Mouse (Mus musculus): Measurements from ENCODE around the gene Rasgrp3. TPM values are rescaled to one million over a fixed set of nuclear protein-coding genes. Genes with fewer than 3 reads are reported as not detected.

Gene Rasgrp3
- polyA plus RNA-seq, 1 experiment from 2014 or later = 14.7 TPM

- H3K36me3 ChIP-seq = no peaks in the 10 kb centered on the region
- ATAC-seq (ENCODE audit: insufficient number of reproducible peaks, low FRiP score, low TSS enrichment, low read depth) = no peak
- H3K4me1 ChIP-seq = peaks cover 12% of the 10 kb centered on the region
- 82% methylated on average over 2 of the region's 2 CpGs for WGBS
- H3K27me3 ChIP-seq = no peaks in the 10 kb centered on the region
- H3K4me2 ChIP-seq = no peak overlapping the region
- H3K9me3 ChIP-seq = no peaks in the 10 kb centered on the region; the same call in 1 of the 2 replicates
- no peak overlapping the region for H3K27ac ChIP-seq
- H3K9ac ChIP-seq = no peak overlapping the region
- H3K4me3 ChIP-seq = no peak overlapping the region
Observed at GRCm38 (mm10) chr17:75463645-75464044, 27.9 kb downstream of the Rasgrp3 start.

GRCm38 (mm10) chr17:75464331-75464982 lies 28.8 kb downstream of the Rasgrp3 start:
- Histone ChIP-seq H3K4me2 (no peak overlapping the region), H3K36me3 (no peaks in the 10 kb centered on the region), H3K9me3 (no peaks in the 10 kb centered on the region; the same call in 1 of the 2 replicates), H3K27ac (no peak overlapping the region), H3K27me3 (no peaks in the 10 kb centered on the region), H3K9ac (no peak overlapping the region), H3K4me1 (peaks cover 12% of the 10 kb centered on the region), H3K4me3 (no peak overlapping the region)
- 14% methylated on average over 9 of the region's 9 CpGs for WGBS
- no peak for ATAC-seq (ENCODE audit: insufficient number of reproducible peaks, low FRiP score, low TSS enrichment, low read depth)

GRCm38 (mm10) chr17:75464983-75465634 lies 29.4 kb downstream of the Rasgrp3 start:
- Histone ChIP-seq H3K4me3 (peak overlapping the region; percentile 21), H3K9me3 (no peaks in the 10 kb centered on the region; the same call in 1 of the 2 replicates), H3K4me1 (peaks cover 12% of the 10 kb centered on the region), H3K9ac (no peak overlapping the region), H3K27me3 (no peaks in the 10 kb centered on the region), H3K4me2 (peak overlapping the region; percentile 41), H3K27ac (0 out of 2 replicates have a peak overlapping the region, but pooled peaks have one; percentile 28), H3K36me3 (no peaks in the 10 kb centered on the region)
- 0 out of 2 replicates have a peak, but pooled peaks have one; percentile 58 for ATAC-seq (ENCODE audit: insufficient number of reproducible peaks, low FRiP score, low TSS enrichment, low read depth)
- 5% methylated on average over 15 of the region's 15 CpGs for WGBS

- Histone ChIP-seq H3K9ac (no peak overlapping the region), H3K4me2 (peak overlapping the region; percentile 41), H3K4me1 (peaks cover 12% of the 10 kb centered on the region), H3K4me3 (peak overlapping the region; percentile 21), H3K36me3 (no peaks in the 10 kb centered on the region), H3K27me3 (no peaks in the 10 kb centered on the region), H3K27ac (no peak overlapping the region), H3K9me3 (no peaks in the 10 kb centered on the region)
- 41% methylated on average over 14 of the region's 14 CpGs for WGBS
- ATAC-seq (ENCODE audit: insufficient number of reproducible peaks, low FRiP score, low TSS enrichment, low read depth) = no peak
Observed at GRCm38 (mm10) chr17:75465635-75465997, 29.9 kb downstream of the Rasgrp3 start.

- 83% methylated on average over 4 of the region's 4 CpGs for WGBS
Observed at GRCm38 (mm10) chr17:75466948-75467347, 31.3 kb downstream of the Rasgrp3 start.

GRCm38 (mm10) chr17:75467526-75467925 lies 31.8 kb downstream of the Rasgrp3 start:
- WGBS = 72% methylated on average over 2 of the region's 2 CpGs
- no peak overlapping the region for H3K27ac ChIP-seq
- no peak overlapping the region for H3K4me3 ChIP-seq
- no peak overlapping the region for H3K9ac ChIP-seq
- no peak overlapping the region for H3K4me2 ChIP-seq
- H3K9me3 ChIP-seq = no peaks in the 10 kb centered on the region
- no peaks in the 10 kb centered on the region for H3K27me3 ChIP-seq
- no peaks in the 10 kb centered on the region for H3K36me3 ChIP-seq
- peaks cover 17% of the 10 kb centered on the region for H3K4me1 ChIP-seq
- ATAC-seq (ENCODE audit: insufficient number of reproducible peaks, low FRiP score, low TSS enrichment, low read depth) = no peak

More at GRCm38 (mm10) chr17:75466948-75467347, 31.3 kb downstream of the Rasgrp3 start:
- no peak for ATAC-seq (ENCODE audit: insufficient number of reproducible peaks, low FRiP score, low TSS enrichment, low read depth)
- H3K4me3 ChIP-seq = no peak overlapping the region
- no peak overlapping the region for H3K4me2 ChIP-seq
- no peak overlapping the region for H3K9ac ChIP-seq
- H3K27ac ChIP-seq = no peak overlapping the region
- H3K4me1 ChIP-seq = peaks cover 13% of the 10 kb centered on the region
- H3K36me3 ChIP-seq = no peaks in the 10 kb centered on the region
- no peaks in the 10 kb centered on the region for H3K9me3 ChIP-seq
- no peaks in the 10 kb centered on the region for H3K27me3 ChIP-seq

GRCm38 (mm10) chr17:75468479-75469114 lies 32.9 kb downstream of the Rasgrp3 start:
- Histone ChIP-seq H3K4me3 (no peak overlapping the region), H3K4me2 (no peak overlapping the region), H3K9ac (no peak overlapping the region), H3K27ac (no peak overlapping the region), H3K27me3 (no peaks in the 10 kb centered on the region), H3K4me1 (peaks cover 17% of the 10 kb centered on the region), H3K9me3 (no peaks in the 10 kb centered on the region), H3K36me3 (no peaks in the 10 kb centered on the region)
- 93% methylated on average over 10 of the region's 10 CpGs for WGBS
- no peak for ATAC-seq (ENCODE audit: insufficient number of reproducible peaks, low FRiP score, low TSS enrichment, low read depth)

GRCm38 (mm10) chr17:75470325-75470724 lies 34.6 kb downstream of the Rasgrp3 start:
- Histone ChIP-seq H3K9ac (no peak overlapping the region), H3K4me1 (peaks cover 8% of the 10 kb centered on the region), H3K9me3 (no peaks in the 10 kb centered on the region), H3K27ac (no peak overlapping the region), H3K4me2 (no peak overlapping the region), H3K4me3 (no peak overlapping the region), H3K27me3 (no peaks in the 10 kb centered on the region), H3K36me3 (no peaks in the 10 kb centered on the region)
- ATAC-seq (ENCODE audit: insufficient number of reproducible peaks, low FRiP score, low TSS enrichment, low read depth) = no peak
- 71% methylated on average over 6 of the region's 6 CpGs for WGBS

GRCm38 (mm10) chr17:75470885-75471610 lies 35.4 kb downstream of the Rasgrp3 start:
- Histone ChIP-seq H3K9me3 (no peaks in the 10 kb centered on the region), H3K9ac (no peak overlapping the region), H3K4me3 (no peak overlapping the region), H3K36me3 (no peaks in the 10 kb centered on the region), H3K4me2 (no peak overlapping the region), H3K4me1 (peaks cover 6% of the 10 kb centered on the region), H3K27me3 (no peaks in the 10 kb centered on the region), H3K27ac (no peak overlapping the region)
- ATAC-seq (ENCODE audit: insufficient number of reproducible peaks, low FRiP score, low TSS enrichment, low read depth) = no peak
- WGBS = 90% methylated on average over 7 of the region's 7 CpGs

- Histone ChIP-seq H3K36me3 (no peaks in the 10 kb centered on the region), H3K9me3 (no peaks in the 10 kb centered on the region), H3K4me3 (no peak overlapping the region), H3K4me1 (peaks cover 6% of the 10 kb centered on the region), H3K9ac (no peak overlapping the region), H3K4me2 (no peak overlapping the region), H3K27me3 (no peaks in the 10 kb centered on the region), H3K27ac (peak overlapping the region; percentile 52)
- WGBS = 54% methylated on average over 6 of the region's 6 CpGs
- ATAC-seq (ENCODE audit: insufficient number of reproducible peaks, low FRiP score, low TSS enrichment, low read depth) = no peak
Observed at GRCm38 (mm10) chr17:75471644-75472253, 36.1 kb downstream of the Rasgrp3 start.

- Histone ChIP-seq H3K9ac (no peak overlapping the region), H3K4me1 (peaks cover 6% of the 10 kb centered on the region), H3K27me3 (no peaks in the 10 kb centered on the region), H3K4me2 (no peak overlapping the region), H3K4me3 (no peak overlapping the region), H3K27ac (peak overlapping the region; percentile 52), H3K36me3 (no peaks in the 10 kb centered on the region), H3K9me3 (no peaks in the 10 kb centered on the region)
- ATAC-seq (ENCODE audit: insufficient number of reproducible peaks, low FRiP score, low TSS enrichment, low read depth) = no peak
- 26% methylated on average over 2 of the region's 2 CpGs for WGBS
Observed at GRCm38 (mm10) chr17:75472379-75472778, 36.7 kb downstream of the Rasgrp3 start.
